Mouse (Mus musculus) frontal cortex, postnatal 14 days (tissue): ENCODE measurements at regions not wholly inside any gene's neighbourhood (a gene's known extent, or its start where the extent isn't known, plus 50 kb on each side); places are given as distances from the start of the nearest gene placed in this dataset.

Experiments used
- DNase-seq, 2 experiments: peaks; one replicate each; pipeline ENCODE4 v3.0.0; 2022; ENCODE audit warnings: low spot score in 2 of 2

DNA sequence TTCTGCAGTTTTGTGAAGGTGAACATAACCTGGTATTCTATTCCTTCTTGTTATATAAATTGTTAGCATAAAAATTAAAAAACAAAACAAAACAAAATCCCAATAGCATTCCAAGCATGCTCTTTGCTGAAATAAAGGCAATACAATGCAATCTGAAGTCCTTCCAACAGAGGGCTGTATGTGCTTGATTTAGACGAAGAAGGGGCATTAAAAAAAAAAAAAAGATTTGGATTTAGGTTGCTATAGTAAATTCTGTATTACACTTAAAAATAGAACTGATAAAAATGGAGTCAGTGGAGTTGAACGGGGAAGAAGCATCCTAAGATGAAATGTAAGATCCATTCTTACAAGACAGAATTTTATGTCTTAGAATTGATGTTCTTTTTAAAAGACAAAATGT lies 810.6 kb upstream of the Gm5150 start:
- DNase-seq, result no peak

DNA sequence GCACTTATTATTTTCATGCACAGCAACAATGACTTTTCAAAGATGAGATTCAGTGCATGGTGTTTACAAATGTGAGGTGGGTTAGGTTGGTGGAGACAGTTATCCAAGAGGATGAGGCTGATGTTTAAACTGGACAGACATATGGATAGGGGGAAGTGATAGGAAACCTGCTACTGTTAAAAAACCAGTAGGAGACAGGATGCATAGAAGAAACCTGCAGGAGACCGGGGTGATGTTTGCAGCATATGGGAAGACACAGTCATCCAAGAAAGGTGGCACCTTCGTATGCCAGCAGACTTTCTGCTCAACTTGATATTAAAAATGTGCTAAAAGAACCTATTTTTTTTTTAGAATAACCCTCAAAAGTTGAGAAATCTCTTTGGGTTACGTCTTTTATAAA lies 809.9 kb upstream of the Gm5150 start:
- no peak for DNase-seq

DNA sequence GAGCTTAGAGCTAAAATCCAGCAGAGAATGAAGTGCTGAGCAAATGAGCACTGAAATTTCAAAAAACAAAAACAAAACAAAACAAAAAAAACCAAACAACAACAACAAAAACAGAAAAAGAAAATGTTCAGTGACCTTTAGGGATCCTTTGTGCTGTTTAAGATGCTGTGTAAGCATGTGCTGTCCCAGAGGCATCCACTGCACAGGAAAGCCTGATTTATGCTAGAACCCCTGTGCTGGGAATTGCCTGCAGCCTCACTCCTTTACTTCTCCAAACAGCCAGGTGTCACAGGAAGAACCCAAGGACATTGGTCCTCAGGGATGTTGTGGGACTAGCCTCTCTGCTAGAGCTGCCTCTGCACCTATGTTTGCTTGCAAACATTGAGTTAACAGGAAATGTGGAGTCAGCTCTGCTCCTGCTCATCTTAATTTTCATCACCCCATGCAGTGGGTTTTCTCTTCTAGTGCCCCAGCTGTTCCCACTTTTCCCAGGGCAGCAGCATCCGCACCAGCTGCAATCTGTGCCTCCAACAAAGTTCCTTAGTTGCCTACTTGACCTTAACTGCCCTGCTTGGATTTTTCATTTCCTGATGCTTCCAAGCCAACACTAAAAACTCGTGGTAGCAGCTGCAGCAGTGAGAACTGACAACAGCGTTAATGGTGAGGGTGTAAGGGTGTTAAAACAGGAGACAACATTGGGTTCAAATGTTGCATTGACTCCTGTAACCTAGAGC lies 804.8 kb upstream of the Gm5150 start:
- no peak for DNase-seq

DNA sequence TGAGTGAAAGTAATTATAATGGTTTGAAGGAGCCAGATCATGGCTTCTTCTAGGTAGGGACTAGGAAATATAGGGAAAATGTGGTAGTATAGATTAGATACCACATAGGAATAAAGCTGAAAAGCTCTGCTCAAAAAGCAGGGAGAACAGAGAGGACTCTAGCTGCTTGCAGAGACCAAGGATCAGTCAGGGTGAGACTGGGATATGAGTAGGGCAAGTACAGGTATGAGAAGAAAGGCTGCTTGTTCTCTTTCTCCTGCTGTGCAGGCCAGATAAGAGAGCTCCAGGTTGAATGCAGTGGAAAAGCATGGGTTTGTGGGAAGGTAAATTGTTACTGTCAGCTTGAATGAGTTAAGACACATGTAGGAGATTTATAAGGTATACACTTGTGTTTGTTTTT lies 797.4 kb upstream of the Gm5150 start:
- no peak for DNase-seq
